10 mouse cellular contexts compared by ENCODE assay signal in the genomic region with DNA sequence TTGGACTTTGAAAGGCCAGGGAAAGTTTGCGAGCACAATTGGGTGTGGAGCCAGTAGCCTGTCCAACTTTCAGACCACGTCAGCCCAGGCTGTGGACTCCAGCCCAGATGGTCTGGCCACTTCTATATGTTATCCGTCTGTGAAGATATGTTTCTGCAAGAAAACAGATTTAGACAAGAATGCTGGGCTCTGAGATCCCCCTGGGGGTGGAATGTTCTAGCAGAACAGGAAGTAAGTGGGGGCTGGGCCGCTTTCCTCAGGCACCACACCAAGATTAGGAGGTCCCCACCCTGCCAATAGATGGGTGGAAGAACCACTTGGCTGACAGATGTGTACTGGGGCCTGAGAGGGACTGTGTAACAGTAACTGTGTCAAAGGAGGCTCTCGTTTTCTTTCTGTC. TPM values are rescaled to one million over a fixed set of nuclear protein-coding genes. Genes with fewer than 3 reads are reported as not detected.
DNase-seq lines count a peak whose midpoint lies in the region; ATAC-seq lines count a peak whose summit lies in the region.
"Had no signal": no experiment of that assay in that cellular context is flagged by ENCODE, and none has a peak within 500 bp of the region (broad histone marks: within the 10 kb centered on the region; RNA-seq: fewer than 3 reads in every experiment).

No protein-coding gene starts in this region.

- ATAC-seq in inflammation-experienced regulatory T-cells, adult 6 months = no peak
- no peak for ATAC-seq in forebrain, embryonic 11.5 days (replicated peaks; ENCODE audit: low FRiP score)
- ATAC-seq: midbrain, embryonic 15.5 days had no signal

- peaks cover 12% of the 10 kb centered on the region for H3K4me1 ChIP-seq in brown adipose tissue, adult 24 weeks (ENCODE audit: control insufficient read depth, insufficient read depth, insufficient read length, low read length)
- no peaks in the 10 kb centered on the region for H3K4me1 ChIP-seq in forebrain, embryonic 11.5 days (replicated peaks; ENCODE audit: control insufficient read depth, insufficient read depth, low read length)
- H3K4me1 ChIP-seq: midbrain, embryonic 15.5 days had no signal

- intact Hi-C loops in gastrocnemius, postnatal 14 days (cut with DNase I; ENCODE audit: low total_unique reads) = no loop called here
- intact Hi-C loops in heart, postnatal 25 days (cut with DNase I) = no loop called here

- peak; percentile 72 for DNase-seq in gastrocnemius, postnatal 14 days
- peak; percentile 74 for DNase-seq in heart, postnatal 25 days (ENCODE audit: low spot score)
- DNase-seq in lung, postnatal 14 days = peak; percentile 22
- no peak for DNase-seq in MN1 (ENCODE audit: low spot score)
- no peak for DNase-seq in forebrain, embryonic 11.5 days (ENCODE audit: low spot score)
- DNase-seq: cerebellum, postnatal 36 days; right cerebral cortex, postnatal 25 days had no signal

- H3K9me3 ChIP-seq in forebrain, embryonic 11.5 days (ENCODE audit: control insufficient read depth, low read length) = no peaks in the 10 kb centered on the region
- H3K9me3 ChIP-seq: midbrain, embryonic 15.5 days had no signal

- H3K9ac ChIP-seq in forebrain, embryonic 11.5 days (ENCODE audit: low read length) = no peak overlapping the region
- H3K9ac ChIP-seq: midbrain, embryonic 15.5 days had no signal

- peak overlapping the region; percentile 42 for H3K27ac ChIP-seq in brown adipose tissue, adult 24 weeks (replicated peaks; ENCODE audit: low read depth, low read length)
- no peak overlapping the region for H3K27ac ChIP-seq in forebrain, embryonic 11.5 days (ENCODE audit: low read depth, low read length)
- H3K27ac ChIP-seq: midbrain, embryonic 15.5 days had no signal

- H3K36me3 ChIP-seq in forebrain, embryonic 11.5 days (ENCODE audit: control insufficient read depth, insufficient read depth, low read length) = no peaks in the 10 kb centered on the region
- H3K36me3 ChIP-seq: midbrain, embryonic 15.5 days had no signal

- no peaks in the 10 kb centered on the region for H3K27me3 ChIP-seq in forebrain, embryonic 11.5 days (ENCODE audit: control insufficient read depth, insufficient read depth, low read length)
- H3K27me3 ChIP-seq: midbrain, embryonic 15.5 days had no signal

- no peak overlapping the region for H3K4me2 ChIP-seq in forebrain, embryonic 11.5 days (ENCODE audit: low read depth, low read length, severe bottlenecking)
- H3K4me2 ChIP-seq: midbrain, embryonic 15.5 days had no signal

- WGBS in forebrain, embryonic 11.5 days = 82% methylated on average over 5 of the region's 5 CpGs

- no peak overlapping the region for H3K4me3 ChIP-seq in brown adipose tissue, adult 24 weeks (ENCODE audit: insufficient read depth, low read depth, low read length)
- no peak overlapping the region for H3K4me3 ChIP-seq in forebrain, embryonic 11.5 days (ENCODE audit: low read depth, low read length)
- H3K4me3 ChIP-seq: midbrain, embryonic 15.5 days had no signal

RNA-seq across cellular contexts. Expression of gene Col5a1, which starts 37.8 kb away (rescaled TPM):
- 10.2 and 12.4 TPM in 2 replicates for polyA plus RNA-seq in brown adipose tissue, adult 24 weeks (2012; ENCODE audit: insufficient read depth, insufficient read length, missing spikeins)
- total RNA-seq in gastrocnemius, postnatal 14 days (2021) = 100 to 1,000 TPM; 124 to 170 TPM
- 10 to 100 TPM; 50.0 to 58.3 TPM for total RNA-seq in heart, postnatal 25 days (2021)
- not detected for polyA plus RNA-seq in inflammation-experienced regulatory T-cells, adult 6 months (2017; shearing (Covaris generic))
- polyA plus RNA-seq in forebrain, embryonic 11.5 days (2014; fragmentation: Nextera tagmentation; extraction: Ambion mirVana) = 20.9 and 23.7 TPM in 2 replicates

Comparison
In these comparisons a context has a peak if more than half of its experiments do, and no peak if none do; other contexts are left out.
1. DNase-seq: peak in gastrocnemius, postnatal 14 days (single experiment), heart, postnatal 25 days (single experiment) and lung, postnatal 14 days (single experiment); none in MN1 (single experiment) and forebrain, embryonic 11.5 days (single experiment).
2. RNA of gene Col5a1, which starts 37.8 kb away (polyA plus RNA-seq): 20.9 to 23.7 TPM in forebrain, embryonic 11.5 days and 10.2 to 12.4 TPM in brown adipose tissue, adult 24 weeks; not detected in inflammation-experienced regulatory T-cells, adult 6 months; every median in the first group is over 10 times any median in the second.